Mouse (Mus musculus) left cerebral cortex, adult 2 months (tissue): ENCODE data around the gene Ppp1r35. TPM values are rescaled to one million over a fixed set of nuclear protein-coding genes. Genes with fewer than 3 reads are reported as not detected.
"Not testable (repeated sequence)": the region's sequence is repeated elsewhere in the genome, so short reads cannot be mapped to it uniquely, and the experiment has no call there.

ENCODE experiments used
- DNase-seq, 2 experiments: peaks; one replicate each; pipeline ENCODE4 v3.0.0; 2021 to 2022; ENCODE audit warnings: low spot score in 2 of 2, mixed read lengths in 1 of 2; ENCODE audit errors: extremely low spot score in 1 of 2
- H3K27ac ChIP-seq: fragments of 200-600 bp; 2 replicates; pipeline ENCODE4 v1.8.1; 2022
- H3K4me3 ChIP-seq: fragments of 200-600 bp; 2 replicates; pipeline ENCODE4 v1.8.1; 2022
- CTCF ChIP-seq: fragments of 200-600 bp; IDR thresholded peaks from 2 replicates; pipeline ENCODE4 v1.8.1; 2022; ENCODE audit warnings: antibody characterized with exemption, mild to moderate bottlenecking, moderate library complexity
- intact Hi-C: fragments of 180-260 bp; cut with DNase I; formaldehyde crosslinking; loops from one replicate; pipeline ENCODE4 v1.15.1; 2025
- total RNA-seq, 2 experiments: library from RNA; stranded (reverse); gene quantifications; 2 replicates each; pipeline ENCODE4 v1.2.3; 2021

Gene Ppp1r35
- total RNA-seq, 2 experiments from 2014 or later = 22.8 to 25.6 TPM

DNA sequence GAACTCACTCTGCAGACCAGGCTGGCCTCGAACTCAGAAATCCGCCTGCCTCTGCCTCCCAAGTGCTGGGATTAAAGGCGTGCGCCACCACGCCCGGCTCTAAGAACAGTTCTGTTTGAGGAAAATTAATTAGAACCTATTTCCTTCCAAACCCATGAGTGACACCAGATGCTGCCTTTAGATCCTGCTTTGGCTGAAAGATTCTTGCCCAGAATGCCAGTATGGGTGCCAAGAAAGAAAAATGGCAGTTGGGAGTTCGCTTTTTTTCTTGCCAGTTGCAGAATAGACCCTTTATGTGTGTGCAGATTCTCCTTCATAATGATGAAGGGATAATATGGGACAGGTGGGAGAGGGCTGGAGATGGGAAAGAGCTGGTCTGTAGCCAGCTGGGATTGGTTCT, 34.5 kb upstream of the Ppp1r35 start:
- Histone ChIP-seq H3K27ac (no peak overlapping the region), H3K4me3 (no peak overlapping the region)
- no peak for DNase-seq
- TF ChIP-seq CTCF = no peak
- intact Hi-C loops = no loop called here

GRCm38 (mm10) chr5:137745214-137746171, 33.2 kb upstream of the Ppp1r35 start, which contains the start of gene Tsc22d4:
Gene Tsc22d4, plus strand, starts transcription at chr5:137745730.
- DNase-seq = peak; percentile 87 to 90
- peak within 1 kb of the TSS; percentile 77 for H3K4me3 ChIP-seq
- intact Hi-C loops = loop anchor here (5.0 kb wide), 2 partner anchors 213 to 233 kb away; partner anchors contain the start of genes Epo and Gnb2
- TF ChIP-seq CTCF = no peak
- H3K27ac ChIP-seq = peak within 1 kb of the TSS; percentile 66

DNA sequence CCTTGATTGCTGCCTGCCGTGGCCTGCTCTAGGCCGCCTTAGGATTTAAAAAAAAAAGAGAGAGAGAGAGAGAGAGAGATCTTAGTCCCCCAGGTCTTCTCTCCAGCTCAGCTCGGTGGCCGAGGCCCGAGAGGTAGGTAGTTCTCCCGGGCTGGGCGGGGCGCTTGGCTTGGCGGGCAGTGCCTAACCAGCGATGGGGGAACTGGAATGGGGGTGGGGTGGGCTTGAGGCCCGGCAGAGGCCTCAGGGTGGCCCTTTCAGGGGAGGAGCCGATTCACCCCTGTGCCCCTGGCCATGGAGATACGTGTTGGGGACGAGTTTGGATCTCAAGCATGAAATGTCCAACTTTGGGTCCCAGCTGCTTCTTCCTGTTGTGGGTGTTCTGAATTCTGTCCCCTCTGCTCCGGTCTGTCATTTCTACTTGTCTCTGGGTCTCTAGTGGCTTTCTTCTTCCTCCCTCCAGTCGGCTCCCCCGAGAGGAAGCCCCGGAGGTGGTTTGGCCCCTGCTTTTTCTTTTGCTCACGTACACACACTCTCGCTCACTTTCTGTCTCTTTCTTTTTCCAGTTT, 32.3 kb upstream of the Ppp1r35 start:
- intact Hi-C loops = loop anchor here (5.0 kb wide), 2 partner anchors 214 to 234 kb away; partner anchors contain the start of genes Epo and Gnb2
- peak in 1 of 2 experiments; percentile 46 for DNase-seq
- no peak for TF ChIP-seq CTCF
- Histone ChIP-seq H3K4me3 (peak overlapping the region; percentile 77), H3K27ac (peak overlapping the region; percentile 66)

DNA sequence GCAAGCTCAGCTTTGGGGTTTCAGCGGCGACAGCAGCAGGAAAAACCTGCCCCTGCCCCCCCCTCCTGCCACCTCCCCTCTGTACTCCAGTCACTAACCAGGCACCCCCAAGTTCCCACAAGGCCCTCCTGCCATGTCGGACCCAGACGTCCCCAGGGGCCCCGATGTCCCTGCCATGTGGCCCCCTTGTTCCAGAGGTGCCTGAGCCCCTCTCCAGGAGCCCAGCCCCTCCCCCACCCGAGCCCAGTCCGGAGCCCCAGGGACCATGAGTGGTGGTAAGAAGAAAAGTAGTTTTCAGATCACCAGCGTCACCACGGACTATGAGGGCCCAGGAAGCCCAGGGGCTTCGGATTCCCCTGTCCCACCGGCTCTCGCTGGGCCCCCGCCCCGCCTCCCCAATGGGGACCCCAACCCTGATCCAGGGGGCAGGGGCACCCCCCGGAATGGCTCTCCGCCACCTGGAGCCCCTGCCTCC, 31.8 kb upstream of the Ppp1r35 start:
- peak overlapping the region; percentile 77 for H3K4me3 ChIP-seq
- TF ChIP-seq CTCF = no peak
- intact Hi-C loops = loop anchor here (5.0 kb wide), 2 partner anchors 215 to 235 kb away; partner anchors contain the start of genes Epo and Gnb2
- peak overlapping the region; percentile 66 for H3K27ac ChIP-seq
- DNase-seq = no peak

GRCm38 (mm10) chr5:137747326-137747961, 31.2 kb upstream of the Ppp1r35 start:
- peak overlapping the region; percentile 77 for H3K4me3 ChIP-seq
- TF ChIP-seq CTCF = no peak; the same call in 1 of the 2 replicates
- DNase-seq = peak in 1 of 2 experiments; percentile 29
- intact Hi-C loops = loop anchor here (5.0 kb wide), 2 partner anchors 215 to 235 kb away; partner anchors contain the start of genes Epo and Gnb2
- peak overlapping the region; percentile 66 for H3K27ac ChIP-seq

GRCm38 (mm10) chr5:137748130-137748770, 30.4 kb upstream of the Ppp1r35 start:
- peak overlapping the region; percentile 28 for H3K4me3 ChIP-seq
- DNase-seq = no peak
- TF ChIP-seq CTCF = no peak
- intact Hi-C loops = loop anchor here (5.0 kb wide), 2 partner anchors 216 to 236 kb away; partner anchors contain the start of genes Epo and Gnb2
- H3K27ac ChIP-seq = no peak overlapping the region

- intact Hi-C loops = loop anchor here (5.0 kb wide), 2 partner anchors 217 to 237 kb away; partner anchors contain the start of genes Epo and Gnb2
- Histone ChIP-seq H3K4me3 (no peak overlapping the region), H3K27ac (no peak overlapping the region)
- TF ChIP-seq CTCF = no peak
- DNase-seq = no peak
Observed at GRCm38 (mm10) chr5:137749196-137749836, 29.3 kb upstream of the Ppp1r35 start.

GRCm38 (mm10) chr5:137750212-137750611, 28.4 kb upstream of the Ppp1r35 start:
- H3K27ac ChIP-seq, intact Hi-C loops, H3K4me3 ChIP-seq, DNase-seq: not testable (repeated sequence)

DNA sequence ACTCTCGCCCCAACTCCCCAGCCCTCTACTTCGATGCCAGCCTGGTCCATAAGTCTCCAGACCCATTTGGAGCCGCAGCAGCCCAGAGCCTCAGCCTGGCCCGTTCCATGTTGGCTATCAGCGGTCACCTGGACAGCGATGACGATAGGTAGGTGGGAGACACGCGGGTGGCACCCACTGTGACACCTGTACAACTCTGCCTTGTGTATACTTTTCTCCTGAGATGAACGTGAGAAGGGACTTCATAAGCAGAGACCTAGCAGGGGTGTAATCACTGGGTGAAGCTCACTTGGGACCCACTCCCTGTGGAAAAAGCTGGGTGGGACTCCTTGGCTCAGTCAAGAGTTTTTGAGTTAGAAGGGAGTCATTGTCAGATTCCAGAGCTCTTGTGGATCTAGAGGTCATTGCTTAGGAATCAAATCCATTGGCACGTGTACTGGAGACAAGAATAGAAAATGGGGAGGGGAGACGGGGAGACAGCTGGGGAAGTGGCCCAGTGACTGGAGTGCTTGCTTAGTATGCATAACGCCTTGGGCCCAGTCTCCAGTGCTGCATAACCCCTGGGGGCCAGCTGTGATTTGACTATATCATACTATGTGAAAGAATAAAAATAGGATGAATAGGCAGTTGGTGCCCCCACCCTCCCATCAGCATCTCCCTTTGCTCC, 27.3 kb upstream of the Ppp1r35 start:
- no peak for DNase-seq
- no peak for TF ChIP-seq CTCF
- intact Hi-C loops = no loop called here
- Histone ChIP-seq H3K27ac (no peak overlapping the region), H3K4me3 (no peak overlapping the region)

DNA sequence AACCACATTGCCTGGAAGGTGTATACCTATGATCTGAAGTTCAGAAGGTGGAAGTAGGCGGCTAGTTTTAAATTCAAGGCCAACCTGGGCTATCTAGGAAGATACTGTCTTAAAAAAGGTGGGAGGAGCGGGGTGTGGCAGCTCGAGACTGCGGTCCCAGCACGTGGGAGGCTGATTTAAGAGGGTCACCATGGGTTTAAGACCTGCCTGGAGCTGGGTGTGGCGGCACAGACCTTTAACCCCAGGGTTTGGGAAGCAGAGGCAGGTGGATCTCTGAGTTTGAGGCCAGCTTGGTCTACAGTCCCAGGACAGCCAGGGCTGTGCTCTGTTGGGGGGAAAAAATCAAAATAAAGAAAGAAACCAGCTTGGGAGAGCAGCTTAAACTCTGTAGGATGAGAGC, 26.7 kb upstream of the Ppp1r35 start:
- no peak for TF ChIP-seq CTCF
- no peak overlapping the region for H3K27ac ChIP-seq
- DNase-seq = no peak
- intact Hi-C loops = no loop called here
- H3K4me3 ChIP-seq = no peak overlapping the region
